9 mouse cellular contexts compared by ENCODE assay signal in the genomic region with DNA sequence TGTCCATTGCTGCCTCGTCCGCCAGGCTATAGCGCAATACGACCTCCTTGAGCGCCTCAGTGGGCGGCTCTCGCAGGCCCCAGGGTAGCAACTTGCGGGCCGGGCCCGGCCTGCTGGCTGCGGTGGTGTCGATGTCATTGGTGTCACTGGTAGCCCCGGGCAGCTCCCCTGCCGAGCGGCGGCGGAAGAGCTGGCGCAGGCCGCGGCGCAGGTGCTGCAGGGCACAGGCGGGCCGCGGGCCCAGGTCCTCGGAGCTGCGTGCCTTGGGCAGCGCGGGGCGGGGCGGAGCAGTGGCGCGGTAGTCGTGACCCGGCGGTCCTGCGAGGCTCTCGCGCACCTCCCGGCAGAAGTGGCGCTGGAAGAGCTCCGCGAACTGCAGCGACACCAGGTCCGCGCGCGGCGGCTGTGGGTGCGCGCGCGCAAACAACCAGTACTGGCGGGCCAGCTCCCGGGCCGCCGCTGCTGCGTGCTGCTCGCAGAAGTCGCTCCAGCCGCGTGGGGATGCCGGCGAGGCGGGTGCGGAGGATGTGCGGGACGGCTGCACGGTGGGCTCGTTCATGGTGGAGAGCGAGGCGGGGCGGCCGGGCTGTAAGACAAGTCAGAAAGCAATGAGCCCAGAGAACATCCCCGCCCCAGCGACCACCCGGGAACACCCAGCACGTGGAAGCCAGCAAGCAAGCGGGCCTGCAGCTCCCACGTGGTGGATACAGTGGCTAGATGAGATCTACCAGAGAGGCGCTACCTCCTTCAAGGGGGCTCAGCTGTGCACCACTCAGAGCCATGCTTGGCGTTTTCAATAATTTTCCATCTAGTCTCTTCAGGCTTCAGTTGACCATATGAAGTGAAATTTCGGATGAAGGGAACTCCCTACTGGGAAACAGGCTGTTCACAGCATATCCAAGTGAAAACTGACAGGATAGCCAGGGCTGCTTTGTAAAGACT. TPM values are rescaled to one million over a fixed set of nuclear protein-coding genes. Genes with fewer than 3 reads are reported as not detected.
DNase-seq lines count a peak whose midpoint lies in the region; ATAC-seq lines count a peak whose summit lies in the region.
"Had no signal": no experiment of that assay in that cellular context is flagged by ENCODE, and none has a peak within 500 bp of the region (broad histone marks: within the 10 kb centered on the region; RNA-seq: fewer than 3 reads in every experiment).

No protein-coding gene starts in this region.

- H3K4me3 ChIP-seq in lung, embryonic 16.5 days (ENCODE audit: low read length): peak overlapping the region; percentile 42
- peak overlapping the region; percentile 39 for H3K4me3 ChIP-seq in hindbrain, embryonic 11.5 days (ENCODE audit: low read depth, low read length)
- H3K4me3 ChIP-seq in midbrain, embryonic 15.5 days: peak overlapping the region; percentile 45

- H3K36me3 ChIP-seq in lung, embryonic 16.5 days (ENCODE audit: control insufficient read depth, insufficient read depth, low read length): peaks cover 8% of the 10 kb centered on the region
- 0 out of 2 replicates have a peak, but pooled peaks cover 3% of the 10 kb centered on the region for H3K36me3 ChIP-seq in hindbrain, embryonic 11.5 days (ENCODE audit: control insufficient read depth, insufficient read depth, low read length)
- H3K36me3 ChIP-seq in midbrain, embryonic 15.5 days (replicated peaks): no peaks in the 10 kb centered on the region

- H3K4me2 ChIP-seq in lung, embryonic 16.5 days (ENCODE audit: low read depth, low read length): peak overlapping the region; percentile 69
- peak overlapping the region; percentile 88 for H3K4me2 ChIP-seq in hindbrain, embryonic 11.5 days (replicated peaks; ENCODE audit: low read depth, low read length)
- H3K4me2 ChIP-seq in midbrain, embryonic 15.5 days: peak overlapping the region; percentile 77

- H3K27ac ChIP-seq in lung, embryonic 16.5 days (ENCODE audit: low read length): no peak overlapping the region
- H3K27ac ChIP-seq in hindbrain, embryonic 11.5 days (ENCODE audit: low read depth, low read length): no peak overlapping the region
- no peak overlapping the region for H3K27ac ChIP-seq in midbrain, embryonic 15.5 days
- H3K27ac ChIP-seq: macrophage had no signal

- no peaks in the 10 kb centered on the region for H3K9me3 ChIP-seq in lung, embryonic 16.5 days (ENCODE audit: control insufficient read depth, low read length)
- no peaks in the 10 kb centered on the region for H3K9me3 ChIP-seq in hindbrain, embryonic 11.5 days (ENCODE audit: control insufficient read depth, low read length)
- no peaks in the 10 kb centered on the region for H3K9me3 ChIP-seq in midbrain, embryonic 15.5 days

- peaks cover 29% of the 10 kb centered on the region for H3K4me1 ChIP-seq in lung, embryonic 16.5 days (replicated peaks; ENCODE audit: control insufficient read depth, insufficient read depth, low read length)
- H3K4me1 ChIP-seq in hindbrain, embryonic 11.5 days (replicated peaks; ENCODE audit: control insufficient read depth, insufficient read depth, low read length): 0 out of 2 replicates have a peak, but pooled peaks cover 11% of the 10 kb centered on the region
- peaks cover 24% of the 10 kb centered on the region for H3K4me1 ChIP-seq in midbrain, embryonic 15.5 days

- ATAC-seq in frontal cortex, adult (ENCODE audit: low TSS enrichment): peak; percentile 51
- peak; percentile 11 for ATAC-seq in lung, embryonic 16.5 days (ENCODE audit: low read depth)
- peak; percentile 36; the same call in 1 of the 2 replicates for ATAC-seq in hindbrain, embryonic 11.5 days (ENCODE audit: low FRiP score)
- ATAC-seq in midbrain, embryonic 15.5 days (replicated peaks): peak; percentile 67

- DNase-seq in frontal cortex, postnatal 25 days (ENCODE audit: low spot score in 2 of 2): no peak
- DNase-seq in lung, postnatal 25 days (ENCODE audit: low spot score): no peak
- DNase-seq in hindbrain, embryonic 11.5 days (ENCODE audit: low spot score): peak; percentile 60
- DNase-seq in urinary bladder, postnatal 10 days (ENCODE audit: low spot score): no peak
- DNase-seq in frontal cortex, postnatal 36 days (ENCODE audit: low spot score in 2 of 2): no peak

- peak overlapping the region; percentile 48; the same call in 1 of the 2 replicates for H3K9ac ChIP-seq in lung, embryonic 16.5 days (ENCODE audit: low read length)
- H3K9ac ChIP-seq in hindbrain, embryonic 11.5 days (ENCODE audit: low read depth, low read length): peak overlapping the region; percentile 48
- H3K9ac ChIP-seq in midbrain, embryonic 15.5 days: peak overlapping the region; percentile 42

- H3K27me3 ChIP-seq in lung, embryonic 16.5 days (ENCODE audit: control insufficient read depth, insufficient read depth, low read depth, low read length): no peaks in the 10 kb centered on the region; the same call in 1 of the 2 replicates
- peaks cover 12% of the 10 kb centered on the region for H3K27me3 ChIP-seq in hindbrain, embryonic 11.5 days (ENCODE audit: control insufficient read depth, insufficient read depth, low read length)
- H3K27me3 ChIP-seq in midbrain, embryonic 15.5 days (replicated peaks): peaks cover 10% of the 10 kb centered on the region

- whole genome bisulfite sequencing in lung, embryonic 16.5 days: 16% methylated on average over 78 of the region's 82 CpGs
- 5% methylated on average over 75 of the region's 82 CpGs for WGBS in hindbrain, embryonic 11.5 days
- 5% methylated on average over 73 of the region's 82 CpGs for WGBS in midbrain, embryonic 15.5 days

RNA-seq across cellular contexts. Expression of gene Sh2b3, which starts 8.7 kb away (rescaled TPM):
- polyA plus RNA-seq in lung, embryonic 16.5 days (2015; fragmentation: Nextera tagmentation; extraction: Ambion mirVana): 15.9 and 16.9 TPM in 2 replicates
- 8.4 and 9.6 TPM in 2 replicates for polyA plus RNA-seq in hindbrain, embryonic 11.5 days (2014; fragmentation: Nextera tagmentation; extraction: Ambion mirVana)
- 7.7 and 8.2 TPM in 2 replicates for polyA plus RNA-seq in midbrain, embryonic 15.5 days (2015; fragmentation: Nextera tagmentation; extraction: Ambion mirVana)

RNA-seq across cellular contexts. Expression of gene Pheta1, which starts 20.0 kb away (rescaled TPM):
- 23.0 and 23.2 TPM in 2 replicates for polyA plus RNA-seq in lung, embryonic 16.5 days (2015; fragmentation: Nextera tagmentation; extraction: Ambion mirVana)
- polyA plus RNA-seq in hindbrain, embryonic 11.5 days (2014; fragmentation: Nextera tagmentation; extraction: Ambion mirVana): 27.0 and 29.3 TPM in 2 replicates
- polyA plus RNA-seq in midbrain, embryonic 15.5 days (2015; fragmentation: Nextera tagmentation; extraction: Ambion mirVana): 55.4 and 55.5 TPM in 2 replicates

Comparison
In these comparisons a context has a peak if more than half of its experiments do, and no peak if none do; other contexts are left out.
1. ATAC-seq: peak in every context shown above with its lines; median percentile 67 in midbrain, embryonic 15.5 days; 51 in frontal cortex, adult; 36 in hindbrain, embryonic 11.5 days; 11 in lung, embryonic 16.5 days.